Mouse (Mus musculus) A20 (cell line): ENCODE results near the gene Vmn1r41.

Source experiments
- DNase-seq: peaks from one replicate; pipeline ENCODE4 v3.0.0-alpha.2; 2011; ENCODE audit warnings: low read depth, low spot score

Vmn1r41 gene

DNA sequence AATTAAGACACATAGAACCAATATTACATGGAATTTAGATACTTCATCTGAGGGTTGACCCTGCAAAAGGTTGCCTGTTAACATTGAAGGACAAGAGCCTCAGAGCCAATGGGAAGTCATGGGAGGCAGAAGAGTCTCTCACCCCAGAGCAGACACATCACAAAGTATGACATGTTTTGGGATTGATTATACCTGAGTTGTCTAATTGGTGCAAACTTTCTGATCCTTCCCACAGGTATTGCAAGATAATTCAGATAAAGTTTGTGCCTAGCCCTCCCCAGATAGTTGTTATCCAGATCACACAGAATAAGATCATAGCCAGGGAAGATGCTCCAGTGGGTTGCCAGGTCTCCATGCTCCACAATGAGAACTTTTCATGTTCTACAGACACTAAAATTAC, at the start of gene Vmn1r41:
Gene Vmn1r41, plus strand, starts transcription at position 301 of the 400 bp plus-strand sequence.
- DNase-seq = no peak

DNA sequence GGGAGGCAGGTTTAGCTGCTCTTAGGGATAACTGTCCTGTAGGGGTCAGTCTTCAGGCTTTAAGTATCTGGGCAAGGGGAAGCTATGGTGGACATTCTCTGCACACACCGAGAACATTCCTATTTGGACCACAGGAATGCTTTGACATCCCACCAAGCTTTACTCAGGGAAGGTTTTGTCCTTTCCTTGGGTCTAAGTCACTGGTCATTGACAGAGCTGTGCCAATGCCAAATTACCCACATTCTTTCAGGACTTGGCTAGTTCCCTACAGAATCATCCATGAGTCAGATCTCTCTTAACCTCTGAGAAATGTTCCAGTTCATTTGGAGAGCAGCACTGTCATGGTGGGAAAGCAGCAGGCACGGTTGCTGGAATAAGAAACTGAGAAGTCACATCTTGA, 33.9 kb upstream of the Vmn1r41 start:
- no peak for DNase-seq

DNA sequence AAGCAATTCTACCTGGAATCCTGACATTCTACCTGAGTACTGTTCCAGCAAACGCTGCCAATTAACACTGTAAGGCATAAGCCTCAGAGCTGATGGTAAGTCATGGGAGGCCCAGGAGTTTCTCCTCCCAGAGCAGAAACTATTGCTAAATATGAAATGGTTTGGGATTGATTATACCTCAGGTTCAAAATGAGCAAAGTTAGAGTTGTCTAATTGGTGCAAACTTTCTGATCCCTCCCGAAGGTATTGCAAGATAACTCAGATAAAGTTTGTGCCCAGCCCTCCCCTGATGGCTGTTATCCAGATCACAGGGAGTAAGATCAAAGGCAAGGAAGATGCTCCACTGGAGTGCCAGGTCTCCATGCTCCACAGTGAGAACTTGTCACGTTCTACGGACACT, 33.3 kb upstream of the Vmn1r41 start, which contains the start of gene Vmn1r40:
Gene Vmn1r40, plus strand, starts transcription at position 301 of the 400 bp plus-strand sequence.
- DNase-seq = no peak

GRCm38 (mm10) chr6:89718051-89718450, 22.5 kb upstream of the Vmn1r41 start:
- DNase-seq = no peak

DNA sequence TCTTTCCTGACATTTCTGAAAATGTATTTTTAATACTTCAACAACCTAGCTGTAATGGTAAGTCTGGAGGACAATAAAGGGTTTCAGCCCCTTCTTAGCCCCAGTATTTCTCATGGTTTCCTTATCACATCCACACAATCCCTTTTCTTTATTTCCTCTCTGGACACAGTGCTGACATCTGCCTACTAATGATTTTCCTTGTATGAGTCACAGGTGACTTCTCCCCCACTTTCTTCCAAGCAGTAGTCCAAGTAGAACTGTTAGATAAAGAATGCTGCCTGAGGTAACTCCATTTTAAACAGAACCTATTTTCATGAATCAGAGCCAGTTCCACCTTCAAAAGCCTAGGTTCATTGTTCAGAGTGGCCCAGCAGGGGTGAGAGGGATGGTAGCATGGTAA, 2.2 kb downstream of the Vmn1r41 start:
- DNase-seq = no peak

GRCm38 (mm10) chr6:89790231-89790630, 49.7 kb downstream of the Vmn1r41 start:
- no peak for DNase-seq
